Mouse (Mus musculus): ENCODE data around the gene Mipol1. TPM values are rescaled to one million over a fixed set of nuclear protein-coding genes. Genes with fewer than 3 reads are reported as not detected.

The Mipol1 gene
- polyA plus RNA-seq, 1 experiment: 2.9 TPM

GRCm38 (mm10) chr12:57275456-57275855 lies 45.2 kb downstream of the Mipol1 start:
- no peak for TF ChIP-seq POLR2A (IDR thresholded peaks at IDR 0.05; ENCODE audit: borderline replicate concordance, extremely low read depth, insufficient read depth, insufficient read length, poor library complexity, severe bottlenecking)
- TF ChIP-seq CTCF (IDR thresholded peaks at IDR 0.05; ENCODE audit: borderline replicate concordance, extremely low read depth, insufficient read depth, insufficient read length): no peak
- DNase-seq (ENCODE audit: low read depth): peak; percentile 73

GRCm38 (mm10) chr12:57281155-57282114 lies 51.2 kb downstream of the Mipol1 start:
- TF ChIP-seq CTCF (IDR thresholded peaks at IDR 0.05; ENCODE audit: borderline replicate concordance, extremely low read depth, insufficient read depth, insufficient read length): no peak; the same call in 1 of the 2 replicates
- no peak for TF ChIP-seq POLR2A (IDR thresholded peaks at IDR 0.05; ENCODE audit: borderline replicate concordance, extremely low read depth, insufficient read depth, insufficient read length, poor library complexity, severe bottlenecking)
- DNase-seq (ENCODE audit: low read depth): peak; percentile 86

GRCm38 (mm10) chr12:57285303-57286059 lies 55.3 kb downstream of the Mipol1 start:
- no peak for DNase-seq (ENCODE audit: low read depth)
- TF ChIP-seq POLR2A (IDR thresholded peaks at IDR 0.05; ENCODE audit: borderline replicate concordance, extremely low read depth, insufficient read depth, insufficient read length, poor library complexity, severe bottlenecking) (no peak), CTCF (IDR thresholded peaks at IDR 0.05; ENCODE audit: borderline replicate concordance, extremely low read depth, insufficient read depth, insufficient read length) (no peak)

GRCm38 (mm10) chr12:57307337-57307736 lies 77.1 kb downstream of the Mipol1 start:
- DNase-seq (ENCODE audit: low read depth): no peak
- TF ChIP-seq CTCF (IDR thresholded peaks at IDR 0.05; ENCODE audit: borderline replicate concordance, extremely low read depth, insufficient read depth, insufficient read length) (no peak), POLR2A (IDR thresholded peaks at IDR 0.05; ENCODE audit: borderline replicate concordance, extremely low read depth, insufficient read depth, insufficient read length, poor library complexity, severe bottlenecking) (no peak)

GRCm38 (mm10) chr12:57307748-57308147 lies 77.5 kb downstream of the Mipol1 start:
- TF ChIP-seq POLR2A (IDR thresholded peaks at IDR 0.05; ENCODE audit: borderline replicate concordance, extremely low read depth, insufficient read depth, insufficient read length, poor library complexity, severe bottlenecking) (no peak), CTCF (IDR thresholded peaks at IDR 0.05; ENCODE audit: borderline replicate concordance, extremely low read depth, insufficient read depth, insufficient read length) (no peak)
- no peak for DNase-seq (ENCODE audit: low read depth)

GRCm38 (mm10) chr12:57339053-57339452 lies 108.8 kb downstream of the Mipol1 start:
- DNase-seq (ENCODE audit: low read depth): no peak
- no peak for TF ChIP-seq CTCF (IDR thresholded peaks at IDR 0.05; ENCODE audit: borderline replicate concordance, extremely low read depth, insufficient read depth, insufficient read length)
- TF ChIP-seq POLR2A (IDR thresholded peaks at IDR 0.05; ENCODE audit: borderline replicate concordance, extremely low read depth, insufficient read depth, insufficient read length, poor library complexity, severe bottlenecking): no peak

GRCm38 (mm10) chr12:57340111-57340510 lies 109.9 kb downstream of the Mipol1 start:
- DNase-seq (ENCODE audit: low read depth): no peak
- TF ChIP-seq POLR2A (IDR thresholded peaks at IDR 0.05; ENCODE audit: borderline replicate concordance, extremely low read depth, insufficient read depth, insufficient read length, poor library complexity, severe bottlenecking) (no peak), CTCF (IDR thresholded peaks at IDR 0.05; ENCODE audit: borderline replicate concordance, extremely low read depth, insufficient read depth, insufficient read length) (no peak)

GRCm38 (mm10) chr12:57362732-57363131 lies 132.5 kb downstream of the Mipol1 start:
- DNase-seq (ENCODE audit: low read depth): peak; percentile 4
- TF ChIP-seq CTCF (IDR thresholded peaks at IDR 0.05; ENCODE audit: borderline replicate concordance, extremely low read depth, insufficient read depth, insufficient read length) (no peak), POLR2A (IDR thresholded peaks at IDR 0.05; ENCODE audit: borderline replicate concordance, extremely low read depth, insufficient read depth, insufficient read length, poor library complexity, severe bottlenecking) (no peak)

GRCm38 (mm10) chr12:57364027-57364426 lies 133.8 kb downstream of the Mipol1 start:
- DNase-seq (ENCODE audit: low read depth): peak; percentile 61
- TF ChIP-seq POLR2A (IDR thresholded peaks at IDR 0.05; ENCODE audit: borderline replicate concordance, extremely low read depth, insufficient read depth, insufficient read length, poor library complexity, severe bottlenecking) (no peak), CTCF (IDR thresholded peaks at IDR 0.05; ENCODE audit: borderline replicate concordance, extremely low read depth, insufficient read depth, insufficient read length) (no peak)

- no peak for TF ChIP-seq POLR2A (IDR thresholded peaks at IDR 0.05; ENCODE audit: borderline replicate concordance, extremely low read depth, insufficient read depth, insufficient read length, poor library complexity, severe bottlenecking)
- no peak for TF ChIP-seq CTCF (IDR thresholded peaks at IDR 0.05; ENCODE audit: borderline replicate concordance, extremely low read depth, insufficient read depth, insufficient read length)
- no peak for DNase-seq (ENCODE audit: low read depth)
These were observed 141.7 kb downstream of the Mipol1 start for GRCm38 (mm10) chr12:57371790-57372547.

GRCm38 (mm10) chr12:57382797-57383196 lies 152.6 kb downstream of the Mipol1 start:
- TF ChIP-seq POLR2A (IDR thresholded peaks at IDR 0.05; ENCODE audit: borderline replicate concordance, extremely low read depth, insufficient read depth, insufficient read length, poor library complexity, severe bottlenecking) (no peak), CTCF (IDR thresholded peaks at IDR 0.05; ENCODE audit: borderline replicate concordance, extremely low read depth, insufficient read depth, insufficient read length) (no peak)
- no peak for DNase-seq (ENCODE audit: low read depth)

All from brain, embryonic 14.5 days (tissue).